Mouse (Mus musculus): ENCODE measurements around the gene Ankrd65. TPM values are rescaled to one million over a fixed set of nuclear protein-coding genes. Genes with fewer than 3 reads are reported as not detected.

The Ankrd65 gene
- total RNA-seq, 2 experiments from 2014 or later: 0.48 TPM; not detected in 1

- peak; percentile 94 to 95 for DNase-seq (ENCODE audit: low spot score in 2 of 2)
Observed at GRCm38 (mm10) chr4:155846871-155847578, 56.8 kb downstream of the Ankrd65 start, which contains the start of gene Dvl1. Dvl1 (plus strand) TSS chr4:155847402.

DNA sequence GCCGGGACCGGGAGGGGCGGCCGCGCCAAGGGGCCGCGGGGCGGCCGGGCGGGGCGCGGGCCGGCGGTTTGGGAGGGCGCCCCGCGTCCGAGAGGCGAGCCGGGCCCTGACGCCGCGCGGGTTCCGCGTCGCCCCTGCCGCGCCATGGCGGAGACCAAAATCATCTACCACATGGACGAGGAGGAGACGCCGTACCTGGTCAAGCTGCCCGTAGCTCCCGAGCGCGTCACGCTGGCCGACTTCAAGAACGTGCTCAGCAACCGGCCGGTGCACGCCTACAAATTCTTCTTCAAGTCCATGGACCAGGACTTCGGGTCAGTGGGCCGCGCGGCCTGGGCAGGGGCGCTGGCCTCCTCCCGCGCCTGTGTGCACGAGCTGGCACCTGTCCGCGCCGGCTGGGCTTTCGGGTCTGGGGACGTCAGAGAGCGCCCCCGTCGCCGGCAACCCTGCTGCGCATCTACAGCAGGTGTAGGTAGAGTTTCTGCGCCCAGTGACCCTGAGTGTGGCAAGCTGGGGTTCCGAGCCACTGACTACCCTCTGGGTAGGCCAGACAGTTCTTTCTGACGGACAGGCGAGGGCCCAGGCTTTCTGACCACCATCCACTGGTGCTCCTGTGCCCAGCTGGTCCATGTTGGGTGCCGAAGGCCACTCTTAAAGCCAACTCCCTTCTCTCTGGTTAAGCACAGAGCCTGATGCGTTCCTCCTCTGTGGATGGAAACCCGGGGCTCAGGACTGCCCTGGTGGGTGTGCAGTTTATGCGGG, 57.5 kb downstream of the Ankrd65 start:
- DNase-seq (ENCODE audit: low spot score in 2 of 2): no peak

DNA sequence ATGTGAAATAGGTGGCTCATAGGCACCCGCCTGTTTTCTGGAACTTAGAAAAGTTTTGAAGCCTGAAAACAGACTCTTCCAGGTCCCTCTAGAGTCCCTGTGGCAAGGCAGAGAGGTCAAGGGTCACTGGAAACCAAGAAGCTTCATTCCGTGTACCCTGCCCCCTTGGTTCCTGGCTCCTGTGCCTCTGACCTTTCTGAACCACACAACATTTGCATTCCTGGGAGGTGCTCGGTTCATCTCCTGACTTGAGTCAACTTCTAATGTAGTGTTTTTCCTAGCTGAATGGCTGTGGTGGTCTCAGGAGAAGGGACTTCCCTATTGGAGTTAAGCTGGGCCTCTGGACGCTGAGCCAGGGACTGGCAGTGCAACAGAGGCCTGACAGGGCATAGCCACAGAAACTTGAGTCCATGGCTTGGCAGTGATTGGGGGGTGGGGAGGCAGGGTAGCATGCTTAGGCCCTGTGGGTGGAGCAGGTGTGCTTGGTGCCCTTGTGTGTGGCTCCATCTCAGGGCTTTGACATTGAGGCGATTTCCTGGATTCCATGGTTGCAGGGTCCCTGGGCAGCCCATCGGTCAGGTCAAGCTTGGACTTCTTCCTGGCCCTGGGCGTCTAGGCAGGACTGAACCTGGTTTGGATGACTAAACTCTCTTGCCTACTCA, 58.3 kb downstream of the Ankrd65 start:
- no peak for DNase-seq (ENCODE audit: low spot score in 2 of 2)

Small RNAs within 50 kb of the gene (microRNA-seq; reads per million reads assigned to microRNA genes)
- gene Gm27743: 0 reads per million in 2 experiments

Other genes with a start within 250 kb of the Ankrd65 start
- 10 to 100 TPM; 61.0 to 68.9 TPM for gene Nadk, start 228.1 kb upstream of the Ankrd65 start, total RNA-seq (2021)
- gene Slc35e2, start 189.0 kb upstream of the Ankrd65 start, total RNA-seq (2021): 10 to 100 TPM; 41.4 to 46.1 TPM
- gene Cdk11b, start 165.6 kb upstream of the Ankrd65 start, total RNA-seq (2021): 10 to 100 TPM; 45.4 to 50.7 TPM
- gene Gm10563, start 145.0 kb upstream of the Ankrd65 start, total RNA-seq (2021): not detected
- 1 to 10 TPM; 1.5 to 4.7 TPM for gene Mmp23, start 137.1 kb upstream of the Ankrd65 start, total RNA-seq (2021)
- 10 to 100 TPM; 86.7 to 87.7 TPM for gene Mib2, start 121.2 kb upstream of the Ankrd65 start, total RNA-seq (2021)
- gene Fndc10, start 96.1 kb upstream of the Ankrd65 start, total RNA-seq (2021): 10 to 100 TPM; 22.5 to 26.4 TPM
- 10 to 100 TPM; 65.7 to 79.1 TPM for gene Ssu72, start 85.6 kb upstream of the Ankrd65 start, total RNA-seq (2021)
- 10 to 100 TPM; 41.6 to 45.7 TPM for gene Tmem240, start 55.6 kb upstream of the Ankrd65 start, total RNA-seq (2021)
- 10 to 100 TPM; 52.5 to 59.7 TPM for gene Atad3a, start 29.3 kb upstream of the Ankrd65 start, total RNA-seq (2021)
- 10 to 100 TPM; 13.5 to 16.8 TPM for gene Vwa1, start 15.7 kb upstream of the Ankrd65 start, total RNA-seq (2021)
- 10 to 100 TPM; 18.0 to 18.1 TPM for gene Tmem88b, start 4.6 kb upstream of the Ankrd65 start, total RNA-seq (2021)
- gene Mrpl20, start 12.4 kb downstream of the Ankrd65 start, total RNA-seq (2021): 100 to 1,000 TPM; 105 to 109 TPM
- 10 to 100 TPM; 77.7 to 89.3 TPM for gene Ccnl2, start 22.1 kb downstream of the Ankrd65 start, total RNA-seq (2021)
- 10 to 100 TPM; 83.3 to 83.7 TPM for gene Aurkaip1, start 40.8 kb downstream of the Ankrd65 start, total RNA-seq (2021)
- gene Mxra8, start 49.2 kb downstream of the Ankrd65 start, total RNA-seq (2021): 10 to 100 TPM; 10.0 to 12.7 TPM
- gene Dvl1, start 57.0 kb downstream of the Ankrd65 start, total RNA-seq (2021): 10 to 100 TPM; 72.9 to 75.8 TPM
- gene Tas1r3, start 72.9 kb downstream of the Ankrd65 start, total RNA-seq (2021): under 1 TPM; 0.25 to 0.29 TPM
- 10 to 100 TPM; 29.5 to 31.2 TPM for gene Cptp, start 79.0 kb downstream of the Ankrd65 start, total RNA-seq (2021)
- gene Ints11, start 79.1 kb downstream of the Ankrd65 start, total RNA-seq (2021): 10 to 100 TPM; 29.4 to 33.0 TPM
- gene Pusl1, start 101.3 kb downstream of the Ankrd65 start, total RNA-seq (2021): 10 to 100 TPM; 61.3 to 65.4 TPM
- gene Acap3, start 101.4 kb downstream of the Ankrd65 start, total RNA-seq (2021): 100 to 1,000 TPM; 143 to 160 TPM
- 10 to 100 TPM; 75.2 to 78.9 TPM for gene Ube2j2, start 153.4 kb downstream of the Ankrd65 start, total RNA-seq (2021)
- gene C1qtnf12, start 171.9 kb downstream of the Ankrd65 start, total RNA-seq (2021): 10 to 100 TPM; 15.9 to 21.1 TPM
- 1 to 10 TPM; 9.0 to 9.7 TPM for gene B3galt6, start 202.2 kb downstream of the Ankrd65 start, total RNA-seq (2021)
- 100 to 1,000 TPM; 154 to 157 TPM for gene Sdf4, start 202.4 kb downstream of the Ankrd65 start, total RNA-seq (2021)
- gene Tnfrsf4, start 223.4 kb downstream of the Ankrd65 start, total RNA-seq (2021): 1 to 10 TPM; 1.0 to 1.1 TPM
- gene Tnfrsf18, start 235.7 kb downstream of the Ankrd65 start, total RNA-seq (2021): not detected

Measured in layer of hippocampus, postnatal 14 days (tissue).